Mouse (Mus musculus) activated CD4-positive, CD25-positive, alpha-beta regulatory T cell, adult 9 weeks (primary cell): ENCODE measurements around the gene Mptx2. TPM values are rescaled to one million over a fixed set of nuclear protein-coding genes. Genes with fewer than 3 reads are reported as not detected.

ENCODE experiments used
- polyA plus RNA-seq: library from polyadenylated mRNA; unstranded; fragments of 100-300 nt; shearing (Covaris generic); gene quantifications from one replicate; pipeline ENCODE4 v1.2.1, GENCODE M21; 2017

The Mptx2 gene
- not detected for polyA plus RNA-seq

GRCm38 (mm10) chr1:173277677-173278076 is at the start of gene Mptx2:
Gene Mptx2, minus strand, starts transcription at chr1:173277777.

GRCm38 (mm10) chr1:173265701-173266100 is 11.9 kb downstream of the Mptx2 start, which contains the start of gene Olfr418:
Gene Olfr418, plus strand, starts transcription at chr1:173266001.

GRCm38 (mm10) chr1:173227081-173227480 is 50.5 kb downstream of the Mptx2 start, which contains the start of gene Fcer1a:
Gene Fcer1a, minus strand, starts transcription at chr1:173227214.

Other genes starting within 250 kb of the Mptx2 start
- not detected for gene Olfr1408, start 140.4 kb downstream of the Mptx2 start, polyA plus RNA-seq
- not detected for gene Olfr1406, start 87.1 kb downstream of the Mptx2 start, polyA plus RNA-seq
- gene Olfr218, start 80.0 kb downstream of the Mptx2 start, polyA plus RNA-seq: not detected
- not detected for gene Olfr1404, start 65.4 kb downstream of the Mptx2 start, polyA plus RNA-seq
- not detected for gene Fcer1a, start 50.6 kb downstream of the Mptx2 start, polyA plus RNA-seq
- gene Olfr418, start 11.8 kb downstream of the Mptx2 start, polyA plus RNA-seq: not detected
- not detected for gene Ackr1, start 56.0 kb upstream of the Mptx2 start, polyA plus RNA-seq
- 69.2 TPM for gene Aim2, start 73.1 kb upstream of the Mptx2 start, polyA plus RNA-seq
- not detected for gene Cadm3, start 89.9 kb upstream of the Mptx2 start, polyA plus RNA-seq
- 163 TPM for gene Ifi206, start 213.3 kb upstream of the Mptx2 start, polyA plus RNA-seq